Mouse (Mus musculus) forebrain, embryonic 12.5 days (tissue): ENCODE measurements at regions not wholly inside any gene's neighbourhood (a gene's known extent, or its start where the extent isn't known, plus 50 kb on each side); places are given as distances from the start of the nearest gene placed in this dataset.
A peak's percentile ranks its signal among the peaks of the same experiment; 100 is the strongest.

Source experiments
- ATAC-seq: fragments of 200-750 bp; cut with Nextera tagmentation; 2 replicates; pipeline ENCODE4 v1.8.0; 2017; ENCODE audit warnings: moderate TSS enrichment; ENCODE audit not compliant: low FRiP score
- H3K27ac ChIP-seq: fragments of 300-500 bp; sonication (generic); 2 replicates; pipeline ENCODE4 v1.5.1; 2016; ENCODE audit warnings: mild to moderate bottlenecking
- H3K27me3 ChIP-seq: fragments of 300-500 bp; sonication (generic); 2 replicates; pipeline ENCODE4 v1.6.1; 2016; ENCODE audit warnings: mild to moderate bottlenecking
- H3K36me3 ChIP-seq: fragments of 300-500 bp; sonication (generic); replicated peaks from 2 replicates; pipeline ENCODE4 v1.6.1; 2016; ENCODE audit warnings: mild to moderate bottlenecking
- H3K4me1 ChIP-seq: fragments of 300-500 bp; sonication (generic); 2 replicates; pipeline ENCODE4 v1.6.1; 2016
- H3K4me2 ChIP-seq: fragments of 300-500 bp; sonication (generic); 2 replicates; pipeline ENCODE4 v1.6.1; 2016; ENCODE audit warnings: mild to moderate bottlenecking, moderate library complexity
- H3K4me3 ChIP-seq: fragments of 300-500 bp; sonication (generic); replicated peaks from 2 replicates; pipeline ENCODE4 v1.5.1; 2016; ENCODE audit warnings: mild to moderate bottlenecking
- H3K9ac ChIP-seq: fragments of 300-500 bp; sonication (generic); 2 replicates; pipeline ENCODE4 v1.6.1; 2016; ENCODE audit warnings: mild to moderate bottlenecking
- H3K9me3 ChIP-seq: fragments of 300-500 bp; sonication (generic); 2 replicates; pipeline ENCODE4 v1.6.1; 2016
- WGBS: fragments of 180-500 bp; shearing (Covaris S2); methylation state at CpG from one replicate; pipeline ENCODE4 v1.1.7; 2016; 5-methylcytosine and 5-hydroxymethylcytosine counted together

DNA sequence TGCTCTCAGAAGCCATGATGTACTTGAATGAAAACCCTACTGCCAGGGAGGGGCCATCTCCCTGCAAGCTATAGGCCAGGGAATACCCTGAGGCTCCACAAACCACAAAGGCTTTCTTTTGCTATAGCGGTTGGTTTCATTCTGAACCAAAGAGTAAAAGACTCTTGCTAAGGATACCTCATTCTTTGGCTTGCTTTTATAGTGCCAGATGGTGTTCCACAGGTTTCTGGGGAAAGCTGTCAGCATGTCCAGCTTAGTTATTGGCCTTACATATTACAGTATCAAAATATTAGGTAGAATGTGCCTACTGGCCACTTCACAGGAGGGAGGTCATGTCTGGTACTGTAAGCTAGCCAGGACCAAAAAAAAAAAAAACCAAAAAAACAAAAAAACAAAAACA, 246.9 kb upstream of the Cdr1 start:
- Histone ChIP-seq H3K4me3 (no peak overlapping the region), H3K4me2 (no peak overlapping the region), H3K27me3 (no peaks in the 10 kb centered on the region), H3K36me3 (no peaks in the 10 kb centered on the region), H3K4me1 (no peaks in the 10 kb centered on the region), H3K9me3 (no peaks in the 10 kb centered on the region), H3K27ac (no peak overlapping the region), H3K9ac (no peak overlapping the region)
- ATAC-seq = no peak
- 95% methylated on average over 1 of the region's 1 CpGs for WGBS

DNA sequence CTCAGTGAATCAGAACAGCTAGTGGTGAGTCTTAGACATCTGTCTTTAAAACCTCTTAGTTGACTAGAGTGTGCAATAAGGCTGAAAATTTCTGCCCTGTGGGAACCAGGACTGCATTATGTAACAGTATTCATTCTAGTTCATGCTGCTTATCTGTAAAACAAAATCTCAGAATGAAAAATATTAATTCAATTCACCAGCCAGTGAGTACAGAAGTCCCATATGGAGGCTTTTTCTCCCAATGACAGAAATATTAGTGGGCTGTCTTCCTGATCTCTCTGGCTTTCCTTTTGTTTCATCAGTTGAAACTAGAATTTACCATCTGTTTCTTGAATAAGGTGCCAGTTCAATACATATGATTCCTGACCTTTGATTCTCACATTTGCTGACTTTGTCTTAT, 240.0 kb upstream of the Cdr1 start:
- Histone ChIP-seq H3K27me3 (no peaks in the 10 kb centered on the region), H3K4me1 (no peaks in the 10 kb centered on the region), H3K4me3 (no peak overlapping the region), H3K36me3 (no peaks in the 10 kb centered on the region), H3K4me2 (no peak overlapping the region), H3K27ac (no peak overlapping the region), H3K9ac (no peak overlapping the region), H3K9me3 (no peaks in the 10 kb centered on the region)
- ATAC-seq = no peak

DNA sequence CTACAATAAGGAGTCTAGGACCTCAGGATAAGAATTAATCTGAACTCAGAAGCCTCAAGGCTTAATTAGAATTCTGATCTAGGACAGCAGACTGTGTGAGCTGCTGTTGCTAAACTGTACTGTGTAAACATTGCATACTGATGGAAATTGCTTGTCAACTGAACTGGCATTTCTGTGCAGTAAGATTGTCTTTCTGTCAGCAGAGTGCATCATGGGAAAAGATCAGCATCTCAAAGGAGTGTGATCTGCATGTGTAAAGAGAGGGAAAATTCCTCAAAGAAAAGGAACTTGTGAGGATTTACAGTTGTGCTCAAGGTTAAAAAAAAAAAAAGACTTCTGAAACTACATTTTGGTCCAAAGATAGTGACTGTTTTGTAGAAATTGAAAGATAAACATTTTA, 207.8 kb upstream of the Cdr1 start:
- Histone ChIP-seq H3K9me3 (no peaks in the 10 kb centered on the region), H3K4me3 (no peak overlapping the region), H3K4me1 (no peaks in the 10 kb centered on the region), H3K9ac (no peak overlapping the region), H3K36me3 (no peaks in the 10 kb centered on the region), H3K4me2 (no peak overlapping the region), H3K27me3 (no peaks in the 10 kb centered on the region), H3K27ac (no peak overlapping the region)
- ATAC-seq = peak; percentile 76; the same call in 1 of the 2 replicates

DNA sequence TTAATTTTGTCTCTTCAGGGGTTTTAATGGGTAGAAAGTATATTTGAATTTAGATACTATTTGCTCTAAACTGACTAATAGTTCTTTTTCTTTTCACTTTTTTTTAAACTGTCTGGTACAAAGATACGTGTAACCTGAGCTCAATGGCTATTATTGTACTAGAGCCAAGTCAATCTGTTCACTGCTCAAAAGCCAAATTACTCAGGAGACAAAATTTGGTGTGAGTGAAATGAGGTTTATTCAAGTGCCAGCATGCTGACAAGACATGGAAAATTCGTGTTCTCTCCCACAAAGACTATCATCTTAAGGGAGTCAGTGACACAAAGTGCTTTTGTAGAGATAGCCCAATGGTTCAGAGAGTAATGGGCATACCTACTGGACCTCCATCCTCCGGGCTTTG, 206.3 kb upstream of the Cdr1 start:
- WGBS = 72% methylated on average over 3 of the region's 3 CpGs
- Histone ChIP-seq H3K4me1 (no peaks in the 10 kb centered on the region), H3K9me3 (no peaks in the 10 kb centered on the region), H3K27me3 (no peaks in the 10 kb centered on the region), H3K4me2 (no peak overlapping the region), H3K9ac (no peak overlapping the region), H3K36me3 (no peaks in the 10 kb centered on the region), H3K4me3 (no peak overlapping the region), H3K27ac (no peak overlapping the region)
- no peak for ATAC-seq
